Mouse (Mus musculus): ENCODE data around the gene Spats2. TPM values are rescaled to one million over a fixed set of nuclear protein-coding genes. Genes with fewer than 3 reads are reported as not detected.
"Not testable (repeated sequence)": the region's sequence is repeated elsewhere in the genome, so short reads cannot be mapped to it uniquely, and the experiment has no call there.

Gene Spats2
- polyA plus RNA-seq (2012; rRNA removed), result 7.1 and 10.6 TPM in 2 replicates

DNA sequence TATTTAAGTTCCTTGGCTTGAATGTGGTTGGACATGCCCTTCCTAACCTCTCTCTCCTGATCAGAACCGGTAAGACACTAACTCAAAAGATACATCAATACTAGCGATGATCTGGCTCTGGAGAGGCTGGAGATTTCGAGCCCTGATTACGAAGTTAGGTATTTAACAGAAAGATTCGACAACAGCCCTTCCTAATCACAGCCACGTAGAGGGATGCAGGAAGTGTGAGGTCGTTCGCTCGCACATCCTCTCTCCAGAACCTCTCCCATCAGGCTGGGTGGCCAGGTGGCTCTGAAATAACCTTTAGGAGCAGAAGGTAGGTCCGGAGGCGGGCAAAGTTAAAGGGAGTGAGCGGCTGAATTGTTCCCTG lies at the start of gene Spats2:
Spats2 (plus strand) TSS at position 206 of the 370 bp plus-strand sequence.
- no peak for TF ChIP-seq CTCF (IDR thresholded peaks at IDR 0.05; ENCODE audit: insufficient read depth, low read length)
- no peak for TF ChIP-seq POLR2A (IDR thresholded peaks at IDR 0.05; ENCODE audit: borderline replicate concordance, extremely low read depth, low read depth, low read length)
- H3K4me3 ChIP-seq (replicated peaks; ENCODE audit: extremely low read depth, low read depth, low read length), result peak within 1 kb of the TSS; percentile 85
- no peak for DNase-seq
- 1% methylated on average over 12 of the region's 12 CpGs for WGBS
- H3K4me1 ChIP-seq (ENCODE audit: control insufficient read depth, insufficient read depth, low read length), result peaks cover 3% of the 10 kb centered on the region; the same call in 1 of the 2 replicates

DNA sequence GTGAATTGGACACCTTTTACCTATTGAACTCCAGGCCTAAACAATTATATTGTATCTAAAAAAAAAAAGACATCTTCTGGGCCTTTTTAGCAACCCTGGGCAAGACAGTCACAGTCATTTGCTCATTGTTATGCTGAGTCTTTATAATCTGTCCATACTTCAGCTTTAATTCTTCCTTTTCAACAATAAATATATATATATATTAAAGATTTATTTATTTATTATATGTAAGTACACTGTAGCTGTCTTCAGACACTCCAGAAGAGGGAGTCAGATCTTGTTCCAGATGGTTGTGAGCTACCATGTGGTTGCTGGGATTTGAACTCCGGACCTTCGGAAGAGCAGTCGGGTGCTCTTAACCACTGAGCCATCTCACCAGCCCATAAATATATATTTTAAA lies 49.7 kb upstream of the Spats2 start:
- H3K4me3 ChIP-seq (replicated peaks; ENCODE audit: extremely low read depth, low read depth, low read length); DNase-seq; H3K4me1 ChIP-seq (ENCODE audit: control insufficient read depth, insufficient read depth, low read length): not testable (repeated sequence)
- 93% methylated on average over 3 of the region's 3 CpGs for WGBS

DNA sequence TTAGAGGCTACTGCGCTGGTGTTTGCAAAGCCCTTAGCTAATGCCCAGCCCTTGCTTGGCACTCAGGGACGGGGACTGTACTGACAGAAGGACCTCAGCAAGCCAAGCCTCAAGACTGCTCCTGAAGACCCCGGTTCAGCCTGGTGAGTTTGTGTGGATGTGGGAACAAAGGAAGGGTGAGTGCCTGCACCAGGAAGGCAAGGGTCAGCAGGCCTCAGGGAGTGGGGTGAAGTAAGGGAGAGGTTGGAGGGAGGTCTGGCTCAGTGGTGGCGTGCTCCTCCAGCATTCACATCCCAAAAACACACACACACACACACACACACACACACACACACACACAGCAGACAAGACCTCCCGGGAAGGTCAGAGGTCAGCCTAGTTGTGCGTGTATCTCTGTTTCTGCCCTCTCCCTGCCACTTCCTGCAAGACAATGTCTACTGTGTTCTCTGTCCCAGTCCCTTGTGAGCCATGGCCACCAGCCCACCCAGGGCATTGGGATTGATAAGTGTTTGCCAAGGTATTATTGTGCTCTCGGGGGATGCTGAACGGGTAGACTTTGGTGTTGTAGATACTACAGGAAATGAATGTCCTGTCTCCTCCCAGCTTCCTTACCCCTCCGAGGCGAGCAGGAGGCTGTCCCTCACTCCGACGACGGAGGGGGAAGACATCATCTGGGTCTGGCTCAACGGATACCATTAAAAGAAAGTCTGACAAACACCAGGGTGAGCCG lies 47.4 kb upstream of the Spats2 start:
- no peak overlapping the region for H3K4me3 ChIP-seq (replicated peaks; ENCODE audit: extremely low read depth, low read depth, low read length)
- WGBS, result 67% methylated on average over 15 of the region's 15 CpGs
- TF ChIP-seq POLR2A (IDR thresholded peaks at IDR 0.05; ENCODE audit: borderline replicate concordance, extremely low read depth, low read depth, low read length) (no peak), CTCF (IDR thresholded peaks at IDR 0.05; ENCODE audit: insufficient read depth, low read length) (no peak)
- no peak for DNase-seq
- peaks cover 5% of the 10 kb centered on the region for H3K4me1 ChIP-seq (ENCODE audit: control insufficient read depth, insufficient read depth, low read length)

DNA sequence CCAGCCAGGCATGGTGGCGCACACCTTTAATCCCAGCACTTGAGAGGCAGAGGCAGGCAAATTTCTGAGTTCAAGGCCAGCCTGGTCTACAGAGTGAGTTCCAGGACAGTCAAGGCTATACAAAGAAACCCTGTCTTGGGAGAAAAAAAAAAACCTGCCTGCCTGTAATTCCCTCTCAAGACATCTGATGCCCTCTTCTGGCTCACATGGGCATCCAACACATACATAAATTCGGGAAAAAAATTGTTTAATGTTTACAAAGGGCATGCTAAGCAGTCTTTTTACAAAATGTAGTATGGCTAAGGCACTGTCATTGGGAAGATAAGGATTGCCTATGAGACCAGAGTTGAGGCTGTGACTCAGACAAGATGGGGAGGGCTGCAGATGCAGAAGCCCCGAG lies 45.9 kb upstream of the Spats2 start:
- TF ChIP-seq POLR2A (IDR thresholded peaks at IDR 0.05; ENCODE audit: borderline replicate concordance, extremely low read depth, low read depth, low read length), result no peak
- no peak for TF ChIP-seq CTCF (IDR thresholded peaks at IDR 0.05; ENCODE audit: insufficient read depth, low read length)
- Histone ChIP-seq H3K4me1 (ENCODE audit: control insufficient read depth, insufficient read depth, low read length) (no peaks in the 10 kb centered on the region; the same call in 1 of the 2 replicates), H3K4me3 (replicated peaks; ENCODE audit: extremely low read depth, low read depth, low read length) (no peak overlapping the region)
- WGBS, result 71% methylated on average over 3 of the region's 3 CpGs
- no peak for DNase-seq

DNA sequence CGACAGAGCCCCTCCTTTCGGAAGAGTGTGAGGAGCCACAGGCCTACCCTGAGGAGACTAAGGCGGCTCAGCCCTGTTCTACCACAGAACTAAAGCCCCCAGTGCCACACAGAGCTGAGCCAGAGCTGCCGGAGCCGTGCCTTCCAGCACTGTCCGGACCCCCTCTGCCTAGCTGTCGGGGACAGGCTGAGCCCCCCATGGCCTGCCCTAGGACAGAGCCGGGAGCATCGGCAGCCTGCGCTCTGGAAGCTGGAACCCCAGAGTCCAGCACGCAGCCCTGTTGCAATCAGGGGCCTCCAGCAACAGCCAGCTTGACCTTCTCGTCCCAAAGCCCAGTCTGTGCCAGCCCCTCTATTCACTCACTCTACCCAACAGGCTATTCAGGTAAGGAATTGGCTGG lies 43.4 kb upstream of the Spats2 start:
- H3K4me1 ChIP-seq (ENCODE audit: control insufficient read depth, insufficient read depth, low read length), result no peaks in the 10 kb centered on the region
- no peak overlapping the region for H3K4me3 ChIP-seq (replicated peaks; ENCODE audit: extremely low read depth, low read depth, low read length)
- 95% methylated on average over 12 of the region's 12 CpGs for WGBS
- TF ChIP-seq CTCF (IDR thresholded peaks at IDR 0.05; ENCODE audit: insufficient read depth, low read length) (no peak), POLR2A (IDR thresholded peaks at IDR 0.05; ENCODE audit: borderline replicate concordance, extremely low read depth, low read depth, low read length) (no peak)
- DNase-seq, result no peak

DNA sequence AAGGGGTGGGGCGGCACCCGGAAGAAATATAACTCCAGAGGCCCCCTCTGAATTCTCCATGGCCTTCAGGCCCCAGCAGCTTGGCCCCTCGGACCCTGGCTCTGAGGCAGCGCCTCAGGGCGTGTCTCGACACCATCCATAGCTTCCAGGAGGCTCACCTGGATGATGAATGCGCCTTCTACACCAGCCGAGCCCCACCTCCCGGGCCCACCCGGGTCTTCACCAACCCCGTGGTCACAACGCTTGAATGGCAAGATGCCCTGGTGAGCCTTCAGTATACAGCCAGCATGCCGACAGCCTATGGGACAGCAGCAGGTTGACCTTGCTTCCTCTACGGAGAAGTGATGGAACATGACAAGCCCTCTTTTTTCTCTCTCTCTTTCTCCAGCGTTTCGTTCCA lies 42.9 kb upstream of the Spats2 start:
- H3K4me1 ChIP-seq (ENCODE audit: control insufficient read depth, insufficient read depth, low read length), result no peaks in the 10 kb centered on the region
- DNase-seq, result no peak
- no peak for TF ChIP-seq CTCF (IDR thresholded peaks at IDR 0.05; ENCODE audit: insufficient read depth, low read length)
- TF ChIP-seq POLR2A (IDR thresholded peaks at IDR 0.05; ENCODE audit: borderline replicate concordance, extremely low read depth, low read depth, low read length), result no peak
- WGBS, result 91% methylated on average over 16 of the region's 16 CpGs
- no peak overlapping the region for H3K4me3 ChIP-seq (replicated peaks; ENCODE audit: extremely low read depth, low read depth, low read length)

DNA sequence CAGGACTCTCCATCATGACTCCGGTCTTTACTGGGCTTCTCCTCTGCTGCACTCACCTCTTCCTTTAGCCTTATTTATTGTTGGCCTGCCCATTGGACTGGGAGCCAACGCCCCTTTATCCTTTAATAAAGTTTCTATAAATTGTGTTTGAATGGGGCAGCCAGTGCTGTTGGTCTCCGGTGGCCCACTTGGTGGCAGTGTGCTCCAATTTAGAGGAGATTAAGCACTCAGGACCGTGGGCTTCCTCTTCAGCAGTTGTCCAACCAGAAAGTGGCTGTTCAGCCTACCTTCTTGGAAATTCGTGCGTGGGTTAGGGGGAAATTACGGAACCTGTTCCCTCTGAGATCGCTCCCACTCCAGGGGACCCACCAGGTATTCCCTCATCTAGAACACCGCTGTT lies 42.5 kb upstream of the Spats2 start:
- Histone ChIP-seq H3K4me1 (ENCODE audit: control insufficient read depth, insufficient read depth, low read length) (0 out of 2 replicates have a peak, but pooled peaks cover 2% of the 10 kb centered on the region), H3K4me3 (replicated peaks; ENCODE audit: extremely low read depth, low read depth, low read length) (no peak overlapping the region)
- WGBS, result 63% methylated on average over 9 of the region's 9 CpGs
- peak; percentile 41 for DNase-seq
- no peak for TF ChIP-seq POLR2A (IDR thresholded peaks at IDR 0.05; ENCODE audit: borderline replicate concordance, extremely low read depth, low read depth, low read length)
- peak; percentile 76 for TF ChIP-seq CTCF (IDR thresholded peaks at IDR 0.05; ENCODE audit: insufficient read depth, low read length)

DNA sequence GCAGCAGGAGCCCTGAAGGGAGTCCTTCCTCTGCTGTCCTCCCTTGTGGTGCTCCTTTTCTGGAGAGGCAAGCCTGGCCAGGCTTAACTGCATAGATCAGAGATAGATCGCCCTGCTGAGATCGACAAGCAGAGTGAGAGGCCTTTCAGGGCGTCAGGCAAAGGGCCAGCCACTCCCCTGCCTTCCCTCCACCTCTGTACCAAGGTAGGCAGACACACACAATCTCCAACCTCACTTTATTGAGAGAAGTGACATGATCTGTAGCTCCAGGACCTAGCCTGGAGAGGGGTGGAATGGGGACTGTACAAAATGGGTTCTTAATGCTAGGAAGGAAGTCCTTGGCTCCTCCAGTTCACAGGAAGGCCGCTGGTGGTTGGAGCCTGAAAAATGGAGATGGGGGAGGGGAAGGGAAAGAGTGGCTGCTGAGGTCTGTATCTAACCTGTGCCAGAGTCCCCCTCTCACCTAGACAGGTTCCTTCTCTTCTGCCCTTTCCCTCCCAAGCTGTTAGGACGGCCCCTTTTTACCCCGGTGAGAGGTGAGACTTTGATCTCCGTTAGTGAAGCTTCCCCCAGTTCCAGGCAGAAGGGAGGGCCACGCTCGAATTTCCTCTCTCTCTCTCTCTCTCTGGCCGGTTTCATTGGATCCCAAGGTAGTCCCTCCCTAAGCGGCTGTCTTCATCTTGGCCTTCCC lies 41.7 kb upstream of the Spats2 start:
- Histone ChIP-seq H3K4me3 (replicated peaks; ENCODE audit: extremely low read depth, low read depth, low read length) (no peak overlapping the region), H3K4me1 (ENCODE audit: control insufficient read depth, insufficient read depth, low read length) (0 out of 2 replicates have a peak, but pooled peaks cover 2% of the 10 kb centered on the region)
- DNase-seq, result no peak
- no peak for TF ChIP-seq POLR2A (IDR thresholded peaks at IDR 0.05; ENCODE audit: borderline replicate concordance, extremely low read depth, low read depth, low read length)
- TF ChIP-seq CTCF (IDR thresholded peaks at IDR 0.05; ENCODE audit: insufficient read depth, low read length), result no peak
- 18% methylated on average over 11 of the region's 11 CpGs for WGBS

DNA sequence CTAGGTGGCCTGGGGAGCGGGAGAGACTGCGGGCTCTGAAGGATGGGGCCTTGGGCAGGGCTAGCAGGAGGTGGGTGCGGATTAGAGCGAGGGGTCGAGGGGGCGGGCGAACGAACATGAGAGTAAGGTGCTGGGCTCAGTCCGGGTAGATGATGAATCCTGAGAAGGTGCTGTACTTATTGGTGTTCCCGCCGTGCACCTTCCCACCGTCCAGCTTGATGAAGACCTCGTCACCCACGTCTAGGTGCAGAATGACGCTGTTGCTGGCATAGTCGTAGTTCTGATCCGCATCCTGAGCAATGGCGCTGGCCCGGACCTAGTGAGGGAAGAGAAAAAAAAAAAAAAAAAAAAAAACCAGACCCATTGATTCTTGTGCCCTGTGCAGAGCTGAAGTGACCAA lies 41.1 kb upstream of the Spats2 start:
- 0 out of 2 replicates have a peak, but pooled peaks cover 2% of the 10 kb centered on the region for H3K4me1 ChIP-seq (ENCODE audit: control insufficient read depth, insufficient read depth, low read length)
- no peak for TF ChIP-seq CTCF (IDR thresholded peaks at IDR 0.05; ENCODE audit: insufficient read depth, low read length)
- TF ChIP-seq POLR2A (IDR thresholded peaks at IDR 0.05; ENCODE audit: borderline replicate concordance, extremely low read depth, low read depth, low read length), result no peak
- H3K4me3 ChIP-seq (replicated peaks; ENCODE audit: extremely low read depth, low read depth, low read length), result no peak overlapping the region
- DNase-seq, result no peak
- 39% methylated on average over 19 of the region's 19 CpGs for WGBS

DNA sequence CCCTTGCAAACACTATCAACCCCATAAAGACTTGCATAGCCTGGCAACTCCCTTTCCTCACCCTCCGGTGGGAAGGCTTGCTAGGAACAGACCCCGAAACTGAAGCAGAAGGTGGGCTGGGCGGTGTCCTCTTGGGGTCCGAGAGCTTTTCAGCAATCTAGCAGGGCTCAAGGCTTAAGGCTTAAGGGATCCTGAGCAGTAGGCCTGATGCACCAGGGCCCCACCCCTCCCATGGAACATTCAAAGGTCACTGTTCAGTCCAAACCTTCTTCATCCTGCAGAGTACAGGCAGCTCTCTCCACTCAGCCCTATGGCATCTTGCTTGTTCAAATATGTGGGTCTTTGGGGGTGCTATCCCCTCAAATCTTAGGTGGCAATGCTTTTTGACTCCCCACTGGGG lies 39.7 kb upstream of the Spats2 start:
- Histone ChIP-seq H3K4me1 (ENCODE audit: control insufficient read depth, insufficient read depth, low read length) (0 out of 2 replicates have a peak, but pooled peaks cover 2% of the 10 kb centered on the region), H3K4me3 (replicated peaks; ENCODE audit: extremely low read depth, low read depth, low read length) (no peak overlapping the region)
- TF ChIP-seq CTCF (IDR thresholded peaks at IDR 0.05; ENCODE audit: insufficient read depth, low read length), result no peak
- TF ChIP-seq POLR2A (IDR thresholded peaks at IDR 0.05; ENCODE audit: borderline replicate concordance, extremely low read depth, low read depth, low read length), result no peak
- DNase-seq, result no peak
- WGBS, result 96% methylated on average over 4 of the region's 4 CpGs

Data from lung, adult 2 months (tissue).